Mouse (Mus musculus) limb, embryonic 12.5 days (tissue): ENCODE results near the gene Prr12. TPM values are rescaled to one million over a fixed set of nuclear protein-coding genes. Genes with fewer than 3 reads are reported as not detected.
"Not testable (repeated sequence)": the region's sequence is repeated elsewhere in the genome, so short reads cannot be mapped to it uniquely, and the experiment has no call there.

Source experiments
- ATAC-seq: fragments of 200-750 bp; cut with Nextera tagmentation; 2 replicates; pipeline ENCODE4 v1.8.0; 2017; ENCODE audit warnings: low read depth, moderate TSS enrichment; ENCODE audit not compliant: insufficient number of reproducible peaks, insufficient read depth, low FRiP score, low TSS enrichment
- H3K27ac ChIP-seq: fragments of 300-500 bp; sonication (generic); 2 replicates; pipeline ENCODE4 v1.5.1; 2016; ENCODE audit warnings: mild to moderate bottlenecking, moderate library complexity
- H3K27me3 ChIP-seq: fragments of 300-500 bp; sonication (generic); 2 replicates; pipeline ENCODE4 v1.6.1; 2016; ENCODE audit warnings: mild to moderate bottlenecking, moderate library complexity
- H3K36me3 ChIP-seq: fragments of 300-500 bp; sonication (generic); 2 replicates; pipeline ENCODE4 v1.6.1; 2016; ENCODE audit warnings: mild to moderate bottlenecking, moderate library complexity
- H3K4me1 ChIP-seq: fragments of 300-500 bp; sonication (generic); replicated peaks from 2 replicates; pipeline ENCODE4 v1.6.1; 2016
- H3K4me2 ChIP-seq: fragments of 300-500 bp; sonication (generic); 2 replicates; pipeline ENCODE4 v1.6.1; 2016; ENCODE audit warnings: mild to moderate bottlenecking, moderate library complexity
- H3K4me3 ChIP-seq: fragments of 300-500 bp; sonication (generic); replicated peaks from 2 replicates; pipeline ENCODE4 v1.5.1; 2016; ENCODE audit warnings: mild to moderate bottlenecking
- H3K9ac ChIP-seq: fragments of 300-500 bp; sonication (generic); replicated peaks from 2 replicates; pipeline ENCODE4 v1.6.1; 2016; ENCODE audit warnings: mild to moderate bottlenecking, moderate library complexity
- H3K9me3 ChIP-seq: fragments of 300-500 bp; sonication (generic); 2 replicates; pipeline ENCODE4 v1.6.1; 2016; ENCODE audit warnings: mild to moderate bottlenecking, moderate library complexity
- WGBS: fragments of 180-500 bp; shearing (Covaris S2); methylation state at CpG from one replicate; pipeline ENCODE4 v1.1.7; 2016; 5-methylcytosine and 5-hydroxymethylcytosine counted together
- polyA plus RNA-seq: library from polyadenylated mRNA; unstranded; fragments of >200 nt; fragmentation: Nextera tagmentation; extraction: Ambion mirVana; gene quantifications from 2 replicates; pipeline ENCODE4 v1.2.1, GENCODE M21; 2016

The Prr12 gene
- polyA plus RNA-seq: 15.0 and 16.2 TPM in 2 replicates

DNA sequence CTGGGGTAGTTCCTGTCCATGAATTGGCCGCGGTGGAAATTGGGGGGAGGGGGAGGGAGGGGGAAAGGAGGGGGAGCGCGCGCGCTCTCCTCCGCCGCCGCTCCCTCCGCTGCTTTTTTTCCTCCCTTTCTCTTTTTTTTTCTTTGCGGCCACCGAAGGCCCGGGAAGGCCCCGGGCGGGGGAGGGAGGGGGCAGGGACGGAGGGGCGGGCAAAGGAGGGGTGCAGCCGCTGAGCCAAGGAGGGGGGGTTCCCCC, at the start of gene Prr12:
Gene Prr12, minus strand, starts transcription at position 20 of the 255 bp plus-strand sequence.
- H3K27me3 ChIP-seq: no peaks in the 10 kb centered on the region
- no peak for ATAC-seq

DNA sequence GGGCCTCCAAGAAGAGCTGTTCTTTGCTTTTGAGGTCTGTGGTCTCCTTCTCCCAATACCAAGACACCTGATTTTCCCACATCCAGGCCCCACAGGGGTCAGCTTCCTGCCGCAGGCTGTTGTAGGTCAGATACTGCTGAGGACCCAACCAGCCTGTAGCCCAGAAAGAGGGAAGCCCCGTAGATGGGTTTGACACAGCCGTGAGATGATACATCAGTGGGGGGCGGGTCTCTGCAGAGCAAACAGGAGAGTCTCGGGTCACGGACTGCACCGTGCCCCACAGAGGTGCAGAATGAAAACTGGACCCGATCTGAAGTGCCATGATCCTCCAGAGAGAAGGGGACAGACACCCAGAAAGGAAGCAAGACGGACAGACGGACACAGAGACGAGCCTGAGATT, 49.8 kb upstream of the Prr12 start:
- no peaks in the 10 kb centered on the region for H3K9me3 ChIP-seq
- no peak for ATAC-seq
- no peak overlapping the region for H3K4me2 ChIP-seq
- peaks cover 17% of the 10 kb centered on the region for H3K4me1 ChIP-seq
- no peak overlapping the region for H3K4me3 ChIP-seq
- H3K36me3 ChIP-seq: no peaks in the 10 kb centered on the region
- no peaks in the 10 kb centered on the region for H3K27me3 ChIP-seq
- H3K27ac ChIP-seq: no peak overlapping the region
- 86% methylated on average over 11 of the region's 11 CpGs for WGBS
- no peak overlapping the region for H3K9ac ChIP-seq

More for the DNA sequence above, at the start of gene Prr12:
- Histone ChIP-seq H3K4me2 (peak within 1 kb of the TSS; percentile 97), H3K9me3 (no peaks in the 10 kb centered on the region), H3K36me3 (peaks cover 31% of the 10 kb centered on the region), H3K4me1 (peaks cover 21% of the 10 kb centered on the region), H3K27ac (peak within 1 kb of the TSS; percentile 99), H3K4me3 (peak within 1 kb of the TSS; percentile 86), H3K9ac (peak within 1 kb of the TSS; percentile 92)
- WGBS: 3% methylated on average over 5 of the region's 18 CpGs

- no peak overlapping the region for H3K27ac ChIP-seq
- peaks cover 17% of the 10 kb centered on the region for H3K4me1 ChIP-seq
- H3K9me3 ChIP-seq: no peaks in the 10 kb centered on the region
- H3K4me3 ChIP-seq: no peak overlapping the region
- H3K36me3 ChIP-seq: no peaks in the 10 kb centered on the region
- no peak overlapping the region for H3K9ac ChIP-seq
- 83% methylated on average over 6 of the region's 6 CpGs for WGBS
- H3K4me2 ChIP-seq: no peak overlapping the region
- no peaks in the 10 kb centered on the region for H3K27me3 ChIP-seq
- no peak for ATAC-seq
These were observed 47.4 kb upstream of the Prr12 start for GRCm38 (mm10) chr7:45100046-45100445.

DNA sequence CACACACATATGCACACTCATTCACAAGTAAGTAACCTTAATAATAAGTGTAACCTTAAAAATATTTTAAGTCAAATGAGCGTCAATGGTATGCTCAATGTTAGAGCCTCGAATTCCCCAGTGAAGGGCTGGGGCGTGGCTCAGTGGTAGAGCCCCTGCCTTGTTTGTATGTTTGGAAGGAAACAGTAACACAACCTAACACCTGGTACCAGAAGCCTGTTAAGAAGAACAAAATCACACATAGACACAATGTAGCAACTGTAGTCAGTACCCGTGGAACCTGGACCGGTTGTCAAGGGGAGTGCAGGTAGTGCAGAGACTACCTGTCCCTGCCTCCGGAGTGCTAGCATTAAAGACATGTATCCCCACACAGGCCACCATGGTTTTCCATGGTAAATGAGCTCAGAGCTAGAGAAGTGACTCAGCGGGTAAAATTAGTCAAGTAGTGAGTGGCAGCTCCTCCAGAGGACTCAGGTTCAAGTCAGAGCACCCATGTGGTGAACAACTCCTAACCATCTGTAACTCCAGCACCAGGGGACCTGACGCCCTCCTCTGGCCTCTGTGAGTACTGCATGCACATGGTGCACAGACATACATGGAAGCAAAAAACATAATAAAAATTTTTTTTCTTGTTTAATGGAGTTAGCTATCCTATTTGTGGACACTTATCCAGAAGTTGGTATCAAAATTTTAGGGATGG, 46.0 kb upstream of the Prr12 start:
- Histone ChIP-seq H3K9ac (no peak overlapping the region), H3K27ac (no peak overlapping the region), H3K9me3 (no peaks in the 10 kb centered on the region), H3K27me3 (no peaks in the 10 kb centered on the region), H3K4me2 (no peak overlapping the region), H3K36me3 (no peaks in the 10 kb centered on the region), H3K4me1 (peaks cover 22% of the 10 kb centered on the region), H3K4me3 (no peak overlapping the region)
- WGBS: 92% methylated on average over 8 of the region's 8 CpGs
- ATAC-seq: no peak

DNA sequence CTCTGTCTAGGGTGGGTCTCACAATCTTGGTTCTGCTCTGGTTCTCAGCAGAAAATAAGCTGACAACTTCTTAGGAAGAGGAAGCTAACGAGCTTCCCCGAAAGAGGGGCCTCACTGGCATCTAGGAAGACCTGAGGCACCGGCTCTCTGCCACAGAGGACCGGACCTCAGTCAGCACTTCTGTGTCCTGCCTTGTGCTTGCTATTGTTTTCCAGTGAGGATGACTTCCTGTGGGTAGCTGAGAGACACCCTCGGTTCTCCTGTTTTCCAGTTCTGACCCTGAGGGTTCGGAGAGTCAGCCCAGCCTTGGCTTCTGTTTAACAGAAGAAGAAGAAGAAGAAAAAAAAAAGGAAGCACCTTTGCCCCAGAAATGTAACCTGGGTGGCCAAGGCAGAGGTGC, 44.8 kb upstream of the Prr12 start:
- Histone ChIP-seq H3K9me3 (no peaks in the 10 kb centered on the region), H3K27me3 (no peaks in the 10 kb centered on the region), H3K36me3 (no peaks in the 10 kb centered on the region), H3K4me1 (peaks cover 21% of the 10 kb centered on the region), H3K4me3 (no peak overlapping the region), H3K9ac (no peak overlapping the region), H3K27ac (no peak overlapping the region), H3K4me2 (no peak overlapping the region)
- WGBS: 60% methylated on average over 6 of the region's 6 CpGs
- no peak for ATAC-seq

GRCm38 (mm10) chr7:45095965-45096364, 43.3 kb upstream of the Prr12 start:
- ATAC-seq, H3K4me2 ChIP-seq, H3K4me3 ChIP-seq, H3K9ac ChIP-seq, H3K36me3 ChIP-seq, H3K9me3 ChIP-seq, H3K27ac ChIP-seq, H3K27me3 ChIP-seq: not testable (repeated sequence)
- peaks cover 26% of the 10 kb centered on the region for H3K4me1 ChIP-seq
- WGBS: 95% methylated on average over 14 of the region's 14 CpGs

GRCm38 (mm10) chr7:45095367-45095766, 42.7 kb upstream of the Prr12 start:
- H3K4me3 ChIP-seq: no peak overlapping the region
- no peak overlapping the region for H3K9ac ChIP-seq
- no peak for ATAC-seq
- H3K27ac ChIP-seq: no peak overlapping the region
- 64% methylated on average over 6 of the region's 6 CpGs for WGBS
- H3K4me2 ChIP-seq: no peak overlapping the region
- H3K27me3 ChIP-seq: no peaks in the 10 kb centered on the region
- peaks cover 31% of the 10 kb centered on the region for H3K4me1 ChIP-seq
- H3K9me3 ChIP-seq: no peaks in the 10 kb centered on the region
- no peaks in the 10 kb centered on the region for H3K36me3 ChIP-seq

- no peaks in the 10 kb centered on the region for H3K9me3 ChIP-seq
- H3K36me3 ChIP-seq: no peaks in the 10 kb centered on the region
- 6% methylated on average over 7 of the region's 7 CpGs for WGBS
- peak overlapping the region; percentile 91 for H3K27ac ChIP-seq
- no peak overlapping the region for H3K4me3 ChIP-seq
- H3K9ac ChIP-seq: no peak overlapping the region
- H3K4me2 ChIP-seq: 0 out of 2 replicates have a peak overlapping the region, but pooled peaks have one; percentile 23
- no peak for ATAC-seq
- H3K27me3 ChIP-seq: no peaks in the 10 kb centered on the region
- peaks cover 35% of the 10 kb centered on the region for H3K4me1 ChIP-seq
These were observed 41.4 kb upstream of the Prr12 start for GRCm38 (mm10) chr7:45094121-45094520.

DNA sequence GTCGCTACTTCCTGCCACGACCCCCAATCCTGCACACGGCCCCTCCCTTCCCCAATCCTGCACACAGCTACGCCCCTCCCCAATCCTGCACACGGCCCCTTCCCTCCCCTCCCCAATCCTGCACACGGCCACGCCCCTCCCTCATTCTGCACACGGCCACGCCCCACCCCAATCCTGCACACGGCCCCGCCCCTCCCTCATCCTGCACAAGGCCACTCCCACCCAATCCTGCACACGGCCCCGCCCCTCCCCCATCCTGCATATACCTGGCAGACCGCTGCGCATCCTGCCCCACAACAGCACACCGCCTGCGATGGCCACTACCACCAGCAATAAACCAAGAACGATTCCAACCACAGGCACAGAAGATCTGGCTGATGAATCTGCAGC, 40.8 kb upstream of the Prr12 start:
- no peaks in the 10 kb centered on the region for H3K27me3 ChIP-seq
- H3K27ac ChIP-seq: peak overlapping the region; percentile 91
- no peak for ATAC-seq
- peak overlapping the region; percentile 23; the same call in 1 of the 2 replicates for H3K4me2 ChIP-seq
- H3K9me3 ChIP-seq: no peaks in the 10 kb centered on the region
- no peak overlapping the region for H3K9ac ChIP-seq
- H3K4me1 ChIP-seq: peaks cover 35% of the 10 kb centered on the region
- 21% methylated on average over 17 of the region's 18 CpGs for WGBS
- H3K36me3 ChIP-seq: peaks cover 4% of the 10 kb centered on the region
- H3K4me3 ChIP-seq: no peak overlapping the region

- Histone ChIP-seq H3K9me3 (no peaks in the 10 kb centered on the region), H3K4me1 (peaks cover 35% of the 10 kb centered on the region), H3K36me3 (peaks cover 10% of the 10 kb centered on the region), H3K27me3 (no peaks in the 10 kb centered on the region), H3K9ac (no peak overlapping the region), H3K4me3 (no peak overlapping the region), H3K27ac (peak overlapping the region; percentile 91), H3K4me2 (peak overlapping the region; percentile 23; the same call in 1 of the 2 replicates)
- WGBS: 22% methylated on average over 12 of the region's 12 CpGs
- ATAC-seq: no peak
These were observed 40.3 kb upstream of the Prr12 start for GRCm38 (mm10) chr7:45092828-45093515.

GRCm38 (mm10) chr7:45092048-45092447, 39.4 kb upstream of the Prr12 start, which contains the start of gene Rcn3:
Rcn3 (minus strand) TSS chr7:45092221.
- ATAC-seq: peak; percentile 83
- WGBS: under 1% methylated on average over 16 of the region's 16 CpGs
- Histone ChIP-seq H3K27ac (peak within 1 kb of the TSS; percentile 94), H3K4me1 (peaks cover 35% of the 10 kb centered on the region), H3K4me2 (peak within 1 kb of the TSS; percentile 85), H3K9me3 (no peaks in the 10 kb centered on the region), H3K36me3 (peaks cover 19% of the 10 kb centered on the region), H3K27me3 (no peaks in the 10 kb centered on the region), H3K9ac (peak within 1 kb of the TSS; percentile 82), H3K4me3 (peak within 1 kb of the TSS; percentile 67)
